Mouse (Mus musculus) intestine, embryonic 14.5 days (tissue): ENCODE data around the gene Serpina3i. TPM values are rescaled to one million over a fixed set of nuclear protein-coding genes. Genes with fewer than 3 reads are reported as not detected.

Experiments used
- polyA plus RNA-seq: library from polyadenylated mRNA; unstranded; fragments of >200 nt; fragmentation: Nextera tagmentation; extraction: Ambion mirVana; gene quantifications from 2 replicates; pipeline ENCODE4 v1.2.1, GENCODE M21; 2014

The Serpina3i gene
- polyA plus RNA-seq, 1 experiment from 2014 or later: not detected

Other genes with a start within 250 kb of the Serpina3i start
- 0.04 TPM in 1 of 2 replicates, not detected in the other for gene Serpina9, start 249.4 kb upstream of the Serpina3i start, polyA plus RNA-seq
- gene Serpina12, start 218.7 kb upstream of the Serpina3i start, polyA plus RNA-seq: not detected in 2 replicates
- gene Serpina5, start 162.0 kb upstream of the Serpina3i start, polyA plus RNA-seq: not detected in 2 replicates
- not detected in 2 replicates for gene Serpina3a, start 150.4 kb upstream of the Serpina3i start, polyA plus RNA-seq
- 0.13 TPM in 1 of 2 replicates, not detected in the other for gene Serpina3b, start 135.1 kb upstream of the Serpina3i start, polyA plus RNA-seq
- not detected in 2 replicates for gene Serpina3c, start 109.3 kb upstream of the Serpina3i start, polyA plus RNA-seq
- gene Serpina3f, start 48.6 kb upstream of the Serpina3i start, polyA plus RNA-seq: 0.12 and 0.17 TPM in 2 replicates
- gene Serpina3g, start 26.9 kb upstream of the Serpina3i start, polyA plus RNA-seq: 2.2 and 2.7 TPM in 2 replicates
- gene Serpina3j, start 51.4 kb downstream of the Serpina3i start, polyA plus RNA-seq: not detected in 2 replicates
- gene Serpina3k, start 75.4 kb downstream of the Serpina3i start, polyA plus RNA-seq: not detected in 2 replicates
- not detected in 2 replicates for gene Serpina3m, start 75.4 kb downstream of the Serpina3i start, polyA plus RNA-seq
- gene Serpina3n, start 143.6 kb downstream of the Serpina3i start, polyA plus RNA-seq: not detected in 2 replicates
- gene Gsc, start 210.2 kb downstream of the Serpina3i start, polyA plus RNA-seq: 0.38 TPM in 1 of 2 replicates, not detected in the other